Mouse (Mus musculus) small intestine, adult 2 months (tissue): Measurements from ENCODE around the gene Trcg1.

Experiments used
- CTCF ChIP-seq: fragments of 200-500 bp; IDR thresholded peaks from 2 replicates; pipeline ENCODE4 v1.5.1; 2012; ENCODE audit warnings: low read depth, mild to moderate bottlenecking, control low read depth, inconsistent platforms, low read length, moderate library complexity, mixed read lengths; ENCODE audit not compliant: insufficient replicate concordance, insufficient read length; ENCODE audit errors: extremely low read depth
- POLR2A ChIP-seq: fragments of 200-500 bp; IDR thresholded peaks from 2 replicates; pipeline ENCODE4 v1.6.1; 2012; ENCODE audit warnings: low read depth, mild to moderate bottlenecking, control low read depth, inconsistent platforms, low read length, moderate library complexity

DNA sequence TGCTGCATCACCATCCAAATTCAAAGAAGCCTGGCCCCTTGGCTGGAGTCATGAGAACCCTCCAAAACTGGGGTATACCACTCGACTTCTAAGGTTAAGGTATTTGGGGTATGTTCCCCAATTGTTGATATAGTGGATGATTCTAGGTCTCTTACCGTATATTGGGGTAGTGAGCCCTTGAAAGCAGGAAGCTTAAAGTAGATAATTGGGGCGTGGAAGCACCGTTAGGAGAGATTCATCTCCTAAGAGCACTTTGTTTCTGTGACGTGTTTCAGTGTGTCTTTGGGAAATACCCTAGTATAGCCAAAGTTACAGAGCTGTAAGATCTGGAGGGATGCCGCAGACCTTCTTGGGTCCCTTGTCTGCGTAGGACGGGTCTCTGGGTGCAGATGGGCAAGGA, 38.9 kb upstream of the Trcg1 start:
- TF ChIP-seq CTCF (no peak), POLR2A (no peak)
